Mouse (Mus musculus) heart, embryonic 11.5 days (tissue): Measurements from ENCODE around the gene Teddm1b. TPM values are rescaled to one million over a fixed set of nuclear protein-coding genes. Genes with fewer than 3 reads are reported as not detected.

Experiments
- ATAC-seq: fragments of 200-750 bp; cut with Nextera tagmentation; replicated peaks from 2 replicates; pipeline ENCODE4 v1.8.0; 2017; ENCODE audit warnings: moderate library complexity; ENCODE audit not compliant: insufficient number of reproducible peaks, low FRiP score, low TSS enrichment
- H3K27ac ChIP-seq: fragments of 300-500 bp; sonication (generic); 2 replicates; pipeline ENCODE4 v1.5.1; 2014; ENCODE audit warnings: mild to moderate bottlenecking, low read depth, low read length
- H3K27me3 ChIP-seq: fragments of 300-500 bp; sonication (generic); 2 replicates; pipeline ENCODE4 v1.6.1; 2014; ENCODE audit warnings: mild to moderate bottlenecking, low read length, mixed read lengths; ENCODE audit not compliant: control insufficient read depth, insufficient read depth
- H3K36me3 ChIP-seq: fragments of 300-500 bp; sonication (generic); 2 replicates; pipeline ENCODE4 v1.6.1; 2014; ENCODE audit warnings: mild to moderate bottlenecking, low read length, moderate library complexity, mixed read lengths; ENCODE audit not compliant: control insufficient read depth, insufficient read depth
- H3K4me1 ChIP-seq: fragments of 300-500 bp; sonication (generic); 2 replicates; pipeline ENCODE4 v1.6.1; 2014; ENCODE audit warnings: low read length; ENCODE audit not compliant: control insufficient read depth, insufficient read depth
- H3K4me2 ChIP-seq: fragments of 300-500 bp; sonication (generic); 2 replicates; pipeline ENCODE4 v1.6.1; 2014; ENCODE audit warnings: mild to moderate bottlenecking, moderate library complexity
- H3K4me3 ChIP-seq: fragments of 300-500 bp; sonication (generic); 2 replicates; pipeline ENCODE4 v1.5.1; 2014; ENCODE audit warnings: low read depth, low read length
- H3K9ac ChIP-seq: fragments of 300-500 bp; sonication (generic); 2 replicates; pipeline ENCODE4 v1.6.1; 2014; ENCODE audit warnings: mild to moderate bottlenecking, low read depth, low read length, moderate library complexity
- H3K9me3 ChIP-seq: fragments of 300-500 bp; sonication (generic); replicated peaks from 2 replicates; pipeline ENCODE4 v1.6.1; 2016; ENCODE audit warnings: low read length; ENCODE audit not compliant: control insufficient read depth
- WGBS: fragments of 180-500 bp; shearing (Covaris S2); extraction: QIAGEN DNeasy Blood & Tissue Kit; methylation state at CpG from one replicate; pipeline ENCODE4 v1.1.7; 2014; ENCODE audit not compliant: insufficient replicate concordance; 5-methylcytosine and 5-hydroxymethylcytosine counted together
- polyA plus RNA-seq: library from polyadenylated mRNA; unstranded; fragments of >200 nt; fragmentation: Nextera tagmentation; extraction: Ambion mirVana; gene quantifications from 2 replicates; pipeline ENCODE4 v1.2.1, GENCODE M21; 2014

The Teddm1b gene
- polyA plus RNA-seq, 1 experiment from 2014 or later = 0.27 TPM

- no peaks in the 10 kb centered on the region for H3K27me3 ChIP-seq
- H3K36me3 ChIP-seq = peaks cover 43% of the 10 kb centered on the region
- no peak overlapping the region for H3K4me2 ChIP-seq
- H3K9ac ChIP-seq = no peak overlapping the region
- H3K4me3 ChIP-seq = no peak overlapping the region
- H3K9me3 ChIP-seq = no peaks in the 10 kb centered on the region
- ATAC-seq = no peak
- H3K27ac ChIP-seq = no peak overlapping the region
- H3K4me1 ChIP-seq = no peaks in the 10 kb centered on the region
- 92% methylated on average over 4 of the region's 4 CpGs for WGBS
These were observed 34.6 kb downstream of the Teddm1b start for GRCm38 (mm10) chr1:153908741-153909140.

DNA sequence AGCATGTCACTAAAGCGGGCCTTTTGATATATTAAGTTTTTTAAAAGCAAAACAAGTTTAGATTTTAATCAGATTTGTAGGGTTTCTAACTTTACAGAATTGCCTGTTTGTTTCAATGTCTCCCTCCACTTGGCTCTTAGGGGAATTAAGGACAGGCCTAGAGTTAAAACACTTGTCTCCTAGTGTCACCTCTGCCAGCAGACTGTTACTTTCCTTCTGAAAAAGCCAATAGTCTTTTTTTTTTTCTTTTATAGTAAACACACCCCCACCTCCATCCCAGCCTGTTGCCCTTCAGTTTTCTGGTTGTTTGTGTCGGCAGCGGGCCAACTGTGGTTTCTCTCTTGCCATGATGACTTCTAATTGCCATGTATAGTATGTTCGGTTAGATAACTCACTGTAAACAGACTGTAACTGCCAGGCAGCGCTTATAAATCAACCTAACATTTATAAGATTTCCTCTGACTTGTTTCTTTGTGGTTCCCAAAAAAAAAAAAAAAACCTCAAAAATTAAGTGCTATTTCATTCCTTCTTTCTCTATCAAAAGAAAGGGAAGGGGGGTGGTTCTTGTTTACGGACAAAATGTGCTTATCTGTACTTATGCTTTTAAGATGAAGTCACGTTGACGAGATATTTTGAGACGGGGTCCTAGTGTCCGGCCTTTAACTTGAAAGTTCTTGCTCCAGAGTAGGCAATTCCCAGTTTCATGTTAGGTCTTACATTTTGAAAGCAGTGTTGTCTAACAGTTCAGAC is 35.2 kb downstream of the Teddm1b start:
- Histone ChIP-seq H3K4me3 (no peak overlapping the region), H3K27me3 (no peaks in the 10 kb centered on the region), H3K4me2 (no peak overlapping the region), H3K4me1 (no peaks in the 10 kb centered on the region), H3K27ac (no peak overlapping the region), H3K36me3 (peaks cover 39% of the 10 kb centered on the region), H3K9me3 (no peaks in the 10 kb centered on the region), H3K9ac (no peak overlapping the region)
- 83% methylated on average over 10 of the region's 10 CpGs for WGBS
- no peak for ATAC-seq

DNA sequence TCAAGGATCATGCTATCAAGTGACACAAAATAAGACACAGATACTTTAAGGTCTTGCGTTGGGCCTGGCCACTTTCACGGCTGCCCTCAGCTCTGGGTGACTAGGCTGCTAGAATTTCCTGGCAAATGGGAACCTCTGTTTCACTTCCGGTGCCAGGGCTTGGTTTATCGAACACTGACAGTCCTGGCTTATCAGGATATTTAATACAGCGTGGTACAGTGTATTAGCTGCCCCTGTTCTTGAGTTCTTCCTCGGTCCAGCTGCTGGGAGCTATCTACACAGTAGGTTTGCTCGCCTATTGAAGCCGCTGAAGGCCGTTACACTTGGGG is 35.8 kb downstream of the Teddm1b start:
- H3K4me1 ChIP-seq = no peaks in the 10 kb centered on the region
- no peaks in the 10 kb centered on the region for H3K9me3 ChIP-seq
- no peaks in the 10 kb centered on the region for H3K27me3 ChIP-seq
- H3K4me2 ChIP-seq = no peak overlapping the region
- ATAC-seq = no peak
- no peak overlapping the region for H3K4me3 ChIP-seq
- peaks cover 34% of the 10 kb centered on the region for H3K36me3 ChIP-seq
- H3K9ac ChIP-seq = no peak overlapping the region
- no peak overlapping the region for H3K27ac ChIP-seq
- 86% methylated on average over 9 of the region's 9 CpGs for WGBS

GRCm38 (mm10) chr1:153910423-153910822 is 36.3 kb downstream of the Teddm1b start:
- Histone ChIP-seq H3K36me3 (peaks cover 29% of the 10 kb centered on the region), H3K27me3 (no peaks in the 10 kb centered on the region), H3K27ac (no peak overlapping the region), H3K4me2 (no peak overlapping the region), H3K9ac (no peak overlapping the region), H3K9me3 (no peaks in the 10 kb centered on the region), H3K4me3 (no peak overlapping the region), H3K4me1 (no peaks in the 10 kb centered on the region)
- ATAC-seq = no peak
- 82% methylated on average over 5 of the region's 5 CpGs for WGBS

- WGBS = 86% methylated on average over 6 of the region's 6 CpGs
- no peaks in the 10 kb centered on the region for H3K27me3 ChIP-seq
- no peaks in the 10 kb centered on the region for H3K4me1 ChIP-seq
- no peak overlapping the region for H3K4me2 ChIP-seq
- ATAC-seq = no peak
- no peak overlapping the region for H3K9ac ChIP-seq
- no peak overlapping the region for H3K27ac ChIP-seq
- H3K36me3 ChIP-seq = peaks cover 22% of the 10 kb centered on the region
- H3K9me3 ChIP-seq = no peaks in the 10 kb centered on the region
- no peak overlapping the region for H3K4me3 ChIP-seq
These were observed 37.2 kb downstream of the Teddm1b start for GRCm38 (mm10) chr1:153911276-153911795.

GRCm38 (mm10) chr1:153913869-153914268 is 39.7 kb downstream of the Teddm1b start:
- H3K4me2 ChIP-seq = no peak overlapping the region
- no peak overlapping the region for H3K4me3 ChIP-seq
- H3K36me3 ChIP-seq = no peaks in the 10 kb centered on the region
- no peaks in the 10 kb centered on the region for H3K27me3 ChIP-seq
- 54% methylated on average over 3 of the region's 3 CpGs for WGBS
- no peak for ATAC-seq
- no peak overlapping the region for H3K9ac ChIP-seq
- H3K4me1 ChIP-seq = no peaks in the 10 kb centered on the region
- no peaks in the 10 kb centered on the region for H3K9me3 ChIP-seq
- H3K27ac ChIP-seq = no peak overlapping the region

- H3K4me1 ChIP-seq = peaks cover 5% of the 10 kb centered on the region; the same call in 1 of the 2 replicates
- no peak overlapping the region for H3K9ac ChIP-seq
- no peak overlapping the region for H3K4me2 ChIP-seq
- no peak overlapping the region for H3K27ac ChIP-seq
- H3K27me3 ChIP-seq = no peaks in the 10 kb centered on the region
- H3K36me3 ChIP-seq = no peaks in the 10 kb centered on the region
- peak; percentile 31; the same call in 1 of the 2 replicates for ATAC-seq
- H3K9me3 ChIP-seq = no peaks in the 10 kb centered on the region
- 49% methylated on average over 3 of the region's 3 CpGs for WGBS
- H3K4me3 ChIP-seq = no peak overlapping the region
These were observed 44.5 kb downstream of the Teddm1b start for GRCm38 (mm10) chr1:153918521-153919206.

DNA sequence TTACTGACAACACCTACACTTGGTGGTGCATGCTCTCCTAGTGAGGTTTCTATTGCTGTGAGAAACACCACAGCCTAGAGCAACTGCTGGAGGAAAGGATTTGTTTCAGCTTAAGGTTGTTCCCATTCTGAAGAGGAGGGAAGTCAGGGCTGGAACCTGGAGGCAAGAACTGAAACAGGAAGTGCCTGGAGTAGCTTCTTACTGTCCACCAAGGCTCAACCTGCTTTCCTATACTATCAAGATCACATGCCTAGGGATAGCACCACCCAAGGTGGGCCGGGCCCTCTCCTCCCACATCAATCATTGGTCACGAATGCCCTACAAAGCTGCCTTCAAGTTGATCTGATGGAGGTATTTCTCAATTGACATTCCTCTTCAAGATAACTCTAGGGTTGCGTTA is 47.5 kb downstream of the Teddm1b start:
- no peak overlapping the region for H3K27ac ChIP-seq
- H3K9me3 ChIP-seq = no peaks in the 10 kb centered on the region
- H3K4me3 ChIP-seq = no peak overlapping the region
- H3K4me2 ChIP-seq = no peak overlapping the region
- WGBS = 87% methylated on average over 3 of the region's 3 CpGs
- H3K27me3 ChIP-seq = no peaks in the 10 kb centered on the region
- no peaks in the 10 kb centered on the region for H3K36me3 ChIP-seq
- H3K4me1 ChIP-seq = peaks cover 5% of the 10 kb centered on the region; the same call in 1 of the 2 replicates
- no peak overlapping the region for H3K9ac ChIP-seq
- no peak for ATAC-seq
